Mouse (Mus musculus): ENCODE results near the gene Dbp.
A peak's percentile ranks its signal among the peaks of the same experiment; 100 is the strongest.

Dbp gene

GRCm38 (mm10) chr7:45711316-45712021, 6.6 kb downstream of the Dbp start:
- DNase-seq (ENCODE audit: low spot score) = no peak

DNA sequence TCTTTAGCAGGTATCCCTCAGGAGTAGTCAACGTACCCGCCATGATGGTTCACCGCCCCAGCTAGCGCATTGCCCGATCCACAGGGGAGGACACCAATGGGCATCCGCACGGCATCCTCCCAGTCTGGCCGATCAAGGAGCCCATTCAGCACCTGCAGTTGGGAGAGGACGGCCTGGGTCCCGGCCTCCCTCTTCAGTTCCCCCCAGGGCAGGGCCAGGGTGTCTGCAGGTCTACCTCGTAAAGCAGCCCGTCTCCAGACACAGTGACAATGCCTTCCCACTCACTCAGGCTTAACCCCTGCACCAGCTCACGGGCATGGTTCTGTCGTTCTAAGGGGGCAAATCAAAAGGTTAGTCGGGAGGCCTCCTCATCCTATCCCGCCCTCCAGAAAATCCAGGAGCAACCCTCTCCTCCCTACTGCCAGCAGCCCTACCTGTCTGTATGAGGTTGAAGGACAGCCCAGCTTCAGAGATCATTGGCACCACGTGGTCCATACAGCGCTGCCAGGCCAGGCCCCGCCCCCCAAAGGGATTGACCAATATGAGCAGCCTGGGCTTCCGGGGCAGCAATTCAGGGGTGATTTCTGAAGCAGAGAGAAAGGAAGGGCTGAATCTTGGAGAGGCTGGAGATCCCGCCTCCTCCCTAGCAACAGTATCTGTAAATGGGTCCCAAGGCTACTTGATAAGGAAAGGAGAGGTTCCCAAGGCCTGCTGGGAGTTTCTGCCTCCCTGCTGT, 7.3 kb downstream of the Dbp start:
- DNase-seq (ENCODE audit: low spot score) = no peak

DNA sequence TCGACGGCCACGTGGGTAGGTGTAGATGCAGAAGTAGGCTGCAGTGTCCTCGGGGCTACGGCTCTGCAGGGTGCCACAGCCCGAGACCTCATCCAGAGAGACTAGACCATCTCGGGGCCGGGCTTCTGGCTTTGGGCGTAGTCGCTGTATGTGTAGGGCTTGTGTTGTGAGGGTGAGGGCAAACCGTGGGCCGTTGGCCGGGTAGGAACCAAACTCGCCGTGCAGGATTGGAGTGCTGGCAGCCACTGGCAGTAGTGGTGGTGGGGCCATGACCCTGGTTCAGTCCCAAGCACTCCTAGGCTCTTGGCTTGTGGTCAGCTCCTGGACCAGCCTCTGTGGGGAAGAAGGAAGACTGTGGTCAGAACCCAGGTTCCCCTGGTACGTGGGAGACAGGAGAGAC, 8.5 kb downstream of the Dbp start:
- no peak for DNase-seq (ENCODE audit: low spot score)

DNA sequence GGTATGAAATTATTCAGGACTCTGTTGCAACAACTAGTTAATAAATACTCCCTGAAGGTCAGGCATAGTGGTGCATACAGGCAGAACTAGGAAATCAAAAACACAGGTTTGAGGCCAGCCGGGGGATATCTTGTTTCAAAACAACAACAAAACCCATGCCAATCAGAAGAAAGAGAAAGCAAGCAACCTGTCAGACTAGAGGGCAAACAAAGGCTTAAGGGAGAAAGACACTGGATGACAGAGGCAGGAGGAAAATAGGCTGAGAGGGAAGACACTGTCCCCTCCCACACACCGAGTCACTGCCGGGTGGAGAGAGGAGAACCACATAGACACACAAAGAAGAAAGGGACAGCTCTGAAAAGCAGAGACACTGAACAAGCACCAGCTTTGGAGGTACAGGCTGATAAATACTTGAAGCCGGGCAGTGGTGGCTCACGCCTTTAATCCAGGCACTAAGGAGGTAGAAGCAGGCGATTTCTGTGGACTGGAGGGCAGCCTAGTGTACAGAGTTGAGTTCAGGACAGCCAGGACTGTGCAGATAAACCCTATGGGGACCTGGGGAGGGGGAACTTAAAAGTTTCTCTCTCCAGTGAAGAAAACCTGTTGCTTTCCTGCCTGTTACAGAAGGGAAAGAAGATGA, 9.1 kb downstream of the Dbp start:
- DNase-seq (ENCODE audit: low spot score) = no peak

GRCm38 (mm10) chr7:45714630-45715089, 9.8 kb downstream of the Dbp start:
- DNase-seq (ENCODE audit: low spot score) = peak; percentile 32

- peak; percentile 95 for DNase-seq (ENCODE audit: low spot score)
These were observed 10.3 kb downstream of the Dbp start, which contains the start of gene Rpl18 for GRCm38 (mm10) chr7:45715090-45715708. Gene Rpl18 (plus strand): TSS chr7:45715457.

- no peak for DNase-seq (ENCODE audit: low spot score)
These were observed 11.0 kb downstream of the Dbp start for GRCm38 (mm10) chr7:45715741-45716459.

- no peak for DNase-seq (ENCODE audit: low spot score)
These were observed 11.6 kb downstream of the Dbp start for GRCm38 (mm10) chr7:45716460-45716857.

DNA sequence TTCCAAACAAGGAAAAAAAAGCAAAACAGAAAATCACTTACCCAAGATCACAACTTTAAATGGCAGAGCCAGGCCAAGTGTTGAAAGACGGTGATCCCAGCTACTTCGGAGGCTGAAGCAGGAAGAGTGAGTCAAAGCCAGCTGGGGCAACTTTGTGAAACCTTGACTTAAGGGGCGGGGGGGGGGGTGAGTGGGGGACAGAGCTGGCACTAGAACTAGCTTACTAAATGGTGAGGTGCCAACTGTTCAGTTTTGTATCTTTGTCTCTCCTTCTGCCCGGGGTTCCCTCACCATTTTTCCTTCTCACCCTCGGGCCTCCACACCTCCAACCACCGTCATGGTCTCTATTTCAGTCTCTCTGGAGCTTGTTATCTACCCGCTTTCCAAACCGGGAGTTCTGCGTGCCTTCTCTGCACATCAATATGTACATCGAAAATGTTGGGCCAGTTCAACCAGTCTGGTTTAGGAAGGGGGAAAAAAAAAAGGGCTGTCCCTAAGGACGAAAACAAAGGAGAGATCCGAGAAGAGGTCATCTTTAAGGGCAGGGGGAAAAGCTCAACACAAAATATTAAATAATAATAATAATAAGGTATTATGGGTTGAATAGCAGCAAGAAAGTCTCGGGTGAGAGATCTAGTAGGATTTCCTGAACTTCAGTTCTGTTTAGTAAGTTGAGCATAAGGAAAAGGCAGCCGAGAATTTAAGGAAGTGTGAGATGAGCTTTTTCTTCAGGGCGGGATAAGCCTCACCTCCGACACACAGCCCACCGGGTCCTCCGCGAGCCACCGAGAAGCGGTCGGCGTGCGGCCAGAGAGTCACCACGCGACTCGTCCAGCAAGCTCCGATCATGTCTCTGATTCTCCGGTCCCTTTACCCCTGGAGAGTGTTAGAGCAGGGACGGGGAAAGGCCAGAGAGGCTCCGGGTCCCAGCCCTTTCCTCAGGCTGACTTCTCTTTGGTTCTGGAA, 12.3 kb downstream of the Dbp start:
- no peak for DNase-seq (ENCODE audit: low spot score)

- peak; percentile 97 for DNase-seq (ENCODE audit: low spot score)
These were observed 13.0 kb downstream of the Dbp start, which contains the start of gene Sphk2 for GRCm38 (mm10) chr7:45717918-45718297. Gene Sphk2 (minus strand): TSS chr7:45718002.

- DNase-seq (ENCODE audit: low spot score) = peak; percentile 43
These were observed 13.4 kb downstream of the Dbp start for GRCm38 (mm10) chr7:45718331-45718730.

DNA sequence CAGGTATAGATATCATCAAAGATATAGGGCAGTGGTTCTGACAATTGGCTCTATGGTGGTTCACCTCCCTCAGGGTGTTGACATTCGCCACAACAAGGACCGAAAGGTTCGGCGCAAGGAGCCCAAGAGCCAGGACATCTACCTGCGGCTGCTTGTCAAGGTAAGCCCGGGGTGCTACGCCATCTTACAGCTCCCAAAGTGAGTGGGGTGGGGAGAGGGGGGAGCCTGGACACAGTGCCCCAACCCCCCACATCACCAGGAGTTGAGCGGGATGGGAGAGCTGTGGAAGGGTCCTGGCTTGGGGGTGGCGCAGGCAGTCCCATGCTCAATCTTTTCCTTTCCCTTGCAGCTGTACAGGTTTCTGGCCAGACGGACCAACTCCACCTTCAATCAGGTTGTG, 14.3 kb downstream of the Dbp start:
- no peak for DNase-seq (ENCODE audit: low spot score)

DNA sequence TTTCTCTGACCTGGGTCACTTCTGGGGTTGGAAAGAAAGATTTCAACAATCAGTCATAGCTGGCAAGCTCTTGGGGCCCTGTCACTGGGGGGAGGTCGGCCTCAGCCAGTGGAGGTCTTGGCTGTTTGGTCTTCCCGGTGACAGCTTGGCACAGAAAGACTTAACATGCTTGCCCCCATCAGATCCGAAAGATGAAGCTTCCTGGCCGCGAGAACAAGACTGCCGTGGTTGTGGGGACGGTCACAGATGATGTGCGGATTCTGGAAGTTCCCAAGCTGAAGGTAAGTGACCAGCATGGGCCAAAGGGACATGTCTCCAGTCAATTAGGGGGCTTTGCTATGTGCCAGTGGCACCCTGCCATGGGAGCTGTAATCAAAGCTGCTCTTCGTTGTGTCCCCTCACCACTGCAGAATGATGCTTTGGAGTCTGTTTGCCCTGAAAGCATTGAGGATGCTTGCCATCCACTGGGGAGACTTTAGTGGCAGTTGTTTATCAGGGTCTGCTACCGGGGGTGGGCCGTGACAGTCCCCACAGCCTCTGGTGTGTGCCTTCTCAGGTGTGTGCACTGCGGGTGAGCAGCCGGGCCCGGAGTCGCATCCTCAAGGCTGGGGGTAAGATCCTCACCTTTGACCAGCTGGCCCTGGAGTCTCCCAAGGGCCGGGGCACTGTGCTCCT, 15.0 kb downstream of the Dbp start:
- no peak for DNase-seq (ENCODE audit: low spot score)

- no peak for DNase-seq (ENCODE audit: low spot score)
These were observed 15.7 kb downstream of the Dbp start, which contains the start of gene Fam83e for GRCm38 (mm10) chr7:45720413-45721233. Gene Fam83e (plus strand): TSS chr7:45721212.

GRCm38 (mm10) chr7:45721234-45721571, 16.3 kb downstream of the Dbp start:
- no peak for DNase-seq (ENCODE audit: low spot score)

DNA sequence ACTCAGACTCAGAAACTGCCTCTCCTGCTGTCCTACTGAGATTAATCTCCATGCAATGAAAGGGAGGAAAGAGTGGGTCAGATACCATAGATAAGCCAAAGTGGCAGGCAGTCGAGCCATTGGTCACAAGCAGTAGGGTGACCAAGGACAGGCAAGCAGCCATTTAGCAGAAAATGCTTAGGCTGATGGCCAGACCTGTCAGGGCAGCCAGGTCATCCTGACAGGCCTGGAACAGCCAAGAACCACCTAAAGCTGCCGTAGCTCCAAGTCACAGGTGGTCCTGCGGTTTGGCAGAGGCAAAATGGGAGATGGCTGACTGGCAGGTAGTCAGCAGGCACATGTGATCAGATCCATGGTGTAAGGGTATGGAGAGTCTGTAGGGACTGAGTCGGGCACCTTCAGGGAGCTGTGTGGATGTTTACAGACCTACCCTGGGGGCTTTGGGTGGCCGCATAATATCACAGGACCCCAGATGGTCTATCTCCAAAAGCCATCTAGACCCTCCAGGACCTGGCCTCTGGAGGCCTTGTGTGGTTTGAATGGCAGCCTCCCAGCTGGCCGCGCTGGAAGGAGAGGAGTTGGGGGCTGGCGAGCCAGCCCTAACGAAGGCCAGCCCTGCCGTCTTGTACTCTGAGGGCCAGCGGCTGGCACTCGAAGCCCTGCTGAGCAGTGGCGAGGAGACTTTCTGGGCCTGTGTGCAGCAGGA, 16.9 kb downstream of the Dbp start:
- no peak for DNase-seq (ENCODE audit: low spot score)

- DNase-seq (ENCODE audit: low spot score) = no peak
These were observed 17.4 kb downstream of the Dbp start for GRCm38 (mm10) chr7:45722348-45722713.

DNA sequence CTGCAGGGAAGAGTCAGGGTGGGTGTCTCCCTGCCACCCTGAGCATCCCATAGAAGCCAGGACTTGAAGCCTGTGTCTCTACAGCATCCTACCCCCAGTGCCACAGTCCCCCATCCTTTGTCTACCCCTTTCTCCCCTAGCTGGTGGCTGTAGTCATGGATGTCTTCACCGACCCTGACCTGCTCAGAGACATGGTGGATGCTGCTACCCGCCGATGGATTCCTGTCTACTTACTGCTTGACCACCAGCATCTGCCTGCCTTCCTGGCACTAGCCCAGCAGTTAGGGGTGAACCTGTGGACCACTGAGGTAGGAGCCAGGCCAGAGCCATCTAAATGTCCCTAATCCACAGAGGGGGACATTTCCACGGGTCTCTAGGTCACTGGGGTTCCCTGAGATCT, 18.4 kb downstream of the Dbp start:
- no peak for DNase-seq (ENCODE audit: low spot score)

GRCm38 (mm10) chr7:45723781-45724180, 18.9 kb downstream of the Dbp start:
- DNase-seq (ENCODE audit: low spot score) = no peak
